Mouse (Mus musculus) testis, postnatal 14 days (tissue): ENCODE measurements around the gene Slc25a4.

Experiments
- DNase-seq: peaks from one replicate; pipeline ENCODE4 v3.0.0; 2021; ENCODE audit warnings: low spot score

Slc25a4 gene

GRCm38 (mm10) chr8:46204974-46205640 lies 6.0 kb downstream of the Slc25a4 start:
- DNase-seq: no peak

- DNase-seq: no peak
These were observed 6.8 kb downstream of the Slc25a4 start for GRCm38 (mm10) chr8:46204301-46204700.

GRCm38 (mm10) chr8:46202350-46202749 lies 8.7 kb downstream of the Slc25a4 start:
- no peak for DNase-seq

- DNase-seq: no peak
These were observed 13.4 kb downstream of the Slc25a4 start for GRCm38 (mm10) chr8:46197673-46198072.

- DNase-seq: no peak
These were observed 14.2 kb downstream of the Slc25a4 start for GRCm38 (mm10) chr8:46196877-46197276.

- DNase-seq: no peak
These were observed 18.0 kb downstream of the Slc25a4 start for GRCm38 (mm10) chr8:46193100-46193499.

GRCm38 (mm10) chr8:46185361-46185760 lies 25.7 kb downstream of the Slc25a4 start:
- no peak for DNase-seq

GRCm38 (mm10) chr8:46180136-46180535 lies 30.9 kb downstream of the Slc25a4 start:
- DNase-seq: no peak

- no peak for DNase-seq
These were observed 37.4 kb downstream of the Slc25a4 start for GRCm38 (mm10) chr8:46173651-46174050.

GRCm38 (mm10) chr8:46163870-46164190 lies 47.3 kb downstream of the Slc25a4 start:
- DNase-seq: no peak

GRCm38 (mm10) chr8:46162953-46163869 lies 47.9 kb downstream of the Slc25a4 start:
- DNase-seq: peak; percentile 96
